Mouse (Mus musculus) lung, postnatal 25 days (tissue): Measurements from ENCODE around the gene Ldlr.
A peak's percentile ranks its signal among the peaks of the same experiment; 100 is the strongest.
"Not testable (repeated sequence)": the region's sequence is repeated elsewhere in the genome, so short reads cannot be mapped to it uniquely, and the experiment has no call there.

ENCODE experiments used
- DNase-seq: peaks from one replicate; pipeline ENCODE4 v3.0.0; 2022; ENCODE audit warnings: low spot score

Ldlr gene

GRCm38 (mm10) chr9:21788234-21788633 is 65.0 kb downstream of the Ldlr start:
- DNase-seq = no peak

DNA sequence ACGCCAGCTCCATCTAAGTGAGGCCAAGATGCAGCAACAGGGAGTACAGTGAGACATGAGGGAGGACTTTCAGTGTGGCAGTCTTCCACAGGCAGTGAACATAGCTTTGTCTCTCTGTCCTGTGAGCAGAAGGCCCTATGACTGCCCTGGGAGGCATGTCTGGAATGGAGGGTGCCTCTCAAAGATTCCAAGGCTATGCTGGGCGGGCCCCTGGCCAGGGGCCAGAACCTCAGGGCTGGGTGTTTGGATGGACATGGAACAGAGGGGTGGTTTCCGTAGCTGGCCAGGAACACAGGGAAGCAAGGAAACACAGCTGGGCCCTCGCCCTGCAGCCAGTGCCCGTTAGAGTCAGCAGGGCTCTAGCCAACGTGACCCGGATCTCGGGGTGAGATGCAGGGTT is 68.6 kb downstream of the Ldlr start:
- peak; percentile 80 for DNase-seq

DNA sequence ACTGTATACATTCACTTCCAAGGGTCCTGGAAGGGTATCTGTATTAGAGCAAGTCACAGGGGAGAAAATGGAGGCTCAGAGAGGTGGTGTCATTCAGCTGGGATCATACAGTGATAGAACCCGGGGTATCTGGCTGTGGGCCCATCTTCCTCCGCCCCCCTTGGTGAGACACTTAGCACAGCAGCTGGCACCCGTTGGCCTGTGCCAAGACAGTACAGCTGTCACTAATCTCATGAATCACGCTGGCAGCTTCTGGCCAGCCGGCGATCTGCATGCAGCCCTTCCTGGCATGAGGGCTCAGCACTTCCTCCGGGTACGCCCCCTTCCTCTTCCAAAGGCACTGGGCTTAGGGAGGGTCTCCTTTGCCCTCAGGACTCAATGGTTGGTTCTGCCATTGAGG is 69.4 kb downstream of the Ldlr start:
- DNase-seq = peak; percentile 57

DNA sequence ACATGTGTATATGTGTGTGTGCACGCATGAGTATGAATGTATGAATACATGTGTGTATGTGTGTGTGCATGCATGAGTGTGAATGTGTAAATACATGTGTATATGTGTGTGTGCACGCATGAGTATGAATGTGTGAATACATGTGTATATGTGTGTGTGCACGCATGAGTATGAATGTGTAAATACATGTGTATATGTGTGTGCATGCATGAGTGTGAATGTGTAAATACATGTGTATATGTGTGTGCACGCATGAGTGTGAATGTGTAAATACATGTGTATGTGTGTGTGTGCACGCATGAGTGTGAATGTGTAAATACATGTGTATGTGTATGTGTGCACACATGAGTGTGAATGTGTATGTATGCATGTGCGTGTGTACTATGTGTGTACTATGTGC is 70.2 kb downstream of the Ldlr start:
- not testable (repeated sequence) for DNase-seq

DNA sequence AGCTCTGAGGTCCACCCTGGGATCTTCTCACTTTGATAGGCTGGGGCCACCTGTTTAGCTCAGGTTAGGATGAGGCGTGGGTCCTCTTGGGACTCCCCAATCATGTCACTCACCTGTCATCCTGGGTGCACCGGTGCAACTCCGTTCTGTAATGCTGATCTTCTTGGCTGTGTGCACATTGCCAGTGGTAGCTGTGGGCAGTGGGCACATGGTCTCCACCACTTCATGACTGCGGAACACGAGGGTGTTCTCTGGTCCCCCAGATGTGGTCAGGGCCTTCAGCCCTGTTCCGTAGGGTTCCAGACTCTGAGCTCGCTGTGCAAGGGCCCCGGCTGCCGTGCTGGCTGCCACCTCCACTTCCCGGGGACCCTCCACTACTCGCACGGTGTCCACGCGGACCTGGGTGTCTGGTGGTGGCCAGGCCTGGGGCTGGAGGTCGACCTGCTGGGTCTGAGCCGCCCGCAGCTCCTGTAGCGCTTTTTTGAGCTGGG is 71.1 kb downstream of the Ldlr start:
- no peak for DNase-seq

GRCm38 (mm10) chr9:21794925-21795324 is 71.6 kb downstream of the Ldlr start:
- DNase-seq = no peak

DNA sequence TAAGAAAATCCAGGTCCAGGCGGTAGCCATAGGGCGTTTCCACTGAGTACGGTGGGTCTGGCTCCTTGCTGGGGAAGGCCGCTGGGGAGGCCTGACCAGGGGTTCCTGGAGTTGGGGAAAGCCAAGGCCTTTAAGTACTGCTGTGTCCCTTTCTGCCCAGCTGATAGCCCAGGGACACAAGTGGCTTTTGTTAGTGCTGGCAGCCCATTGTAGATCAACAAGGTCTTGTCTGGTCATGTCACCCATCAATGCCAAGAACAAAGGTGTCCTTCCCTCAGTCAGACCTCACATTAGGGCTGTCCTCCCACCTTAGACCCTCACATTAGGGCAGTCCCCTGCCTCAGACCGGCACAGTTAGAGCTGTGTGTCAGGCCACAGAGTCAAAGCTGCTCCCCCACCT is 72.3 kb downstream of the Ldlr start:
- DNase-seq = no peak

DNA sequence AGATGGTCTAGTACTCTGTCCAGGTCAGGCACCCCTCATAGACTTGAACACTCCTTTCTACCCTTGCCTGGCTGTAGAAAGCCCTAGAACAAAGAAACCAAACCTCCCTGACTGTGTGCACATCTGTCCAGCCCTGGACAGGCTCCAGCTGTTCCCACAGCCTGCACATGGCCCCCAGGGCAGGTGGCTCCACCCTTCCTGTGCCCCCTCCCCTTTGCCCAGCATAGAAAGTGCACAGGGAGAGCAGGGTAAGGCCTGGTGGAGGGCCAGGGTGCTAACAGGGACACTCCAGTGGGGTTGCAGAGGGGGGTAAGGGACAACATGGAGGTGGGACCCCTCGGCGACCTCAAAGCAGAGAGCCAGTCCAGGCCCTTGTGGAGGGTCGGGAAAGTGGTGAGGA is 73.0 kb downstream of the Ldlr start:
- no peak for DNase-seq

GRCm38 (mm10) chr9:21796919-21797318 is 73.6 kb downstream of the Ldlr start:
- no peak for DNase-seq

- peak; percentile 55 for DNase-seq
Measured at GRCm38 (mm10) chr9:21797921-21798344, 74.7 kb downstream of the Ldlr start.

GRCm38 (mm10) chr9:21798345-21799009 is 75.2 kb downstream of the Ldlr start, which contains the start of gene Kank2:
Kank2 (minus strand) TSS chr9:21798744.
- peak; percentile 88 for DNase-seq

- DNase-seq = no peak
Measured at GRCm38 (mm10) chr9:21799010-21799350, 75.7 kb downstream of the Ldlr start.
